Mouse (Mus musculus) kidney, adult 2 months (tissue): ENCODE data around the gene Mdga1. TPM values are rescaled to one million over a fixed set of nuclear protein-coding genes. Genes with fewer than 3 reads are reported as not detected.

ENCODE experiments used
- DNase-seq: peaks from one replicate; pipeline ENCODE4 v3.0.0; 2021
- H3K27ac ChIP-seq: fragments of 200-500 bp; 2 replicates; pipeline ENCODE4 v1.5.1; 2012; ENCODE audit warnings: low read depth, low read length, control low read depth, inconsistent platforms; ENCODE audit not compliant: insufficient read depth
- H3K27me3 ChIP-seq: fragments of 200-500 bp; replicated peaks from 2 replicates; pipeline ENCODE4 v1.6.1; 2012; ENCODE audit warnings: mild to moderate bottlenecking, moderate library complexity, low read length, inconsistent platforms; ENCODE audit not compliant: control insufficient read depth, insufficient read depth
- H3K36me3 ChIP-seq: fragments of 200-500 bp; 2 replicates; pipeline ENCODE4 v1.6.1; 2012; ENCODE audit warnings: mild to moderate bottlenecking, moderate library complexity, low read length, inconsistent platforms; ENCODE audit not compliant: control insufficient read depth, insufficient read depth
- H3K4me1 ChIP-seq: fragments of 200-500 bp; 2 replicates; pipeline ENCODE4 v1.6.1; 2011; ENCODE audit warnings: low read length; ENCODE audit not compliant: control insufficient read depth, insufficient read depth
- H3K4me3 ChIP-seq: fragments of 200-500 bp; 2 replicates; pipeline ENCODE4 v1.5.1; 2011; ENCODE audit warnings: mild to moderate bottlenecking, low read depth, low read length, control low read depth; ENCODE audit not compliant: insufficient read depth
- CTCF ChIP-seq: fragments of 200-500 bp; conservative IDR thresholded peaks from 2 replicates; pipeline ENCODE4 v1.5.1; 2011; ENCODE audit warnings: low read depth, mild to moderate bottlenecking, control low read depth, low read length, moderate library complexity, mixed read lengths; ENCODE audit not compliant: insufficient read depth, insufficient read length
- POLR2A ChIP-seq: fragments of 200-500 bp; IDR thresholded peaks from one replicate; pipeline ENCODE4 v1.6.1; 2011; ENCODE audit warnings: low read depth, low read length, control low read depth
- WGBS: fragments of 180-500 bp; shearing (Covaris S2); methylation state at CpG from one replicate; pipeline ENCODE4 v1.1.7; 2018; 5-methylcytosine and 5-hydroxymethylcytosine counted together
- polyA plus RNA-seq: library from polyadenylated mRNA; depleted of rRNA; stranded (reverse); fragments of >200 nt; gene quantifications from 2 replicates; pipeline ENCODE4 v1.2.3, GENCODE M21; 2012

Gene Mdga1
- polyA plus RNA-seq, 1 experiment = 1.3 TPM

DNA sequence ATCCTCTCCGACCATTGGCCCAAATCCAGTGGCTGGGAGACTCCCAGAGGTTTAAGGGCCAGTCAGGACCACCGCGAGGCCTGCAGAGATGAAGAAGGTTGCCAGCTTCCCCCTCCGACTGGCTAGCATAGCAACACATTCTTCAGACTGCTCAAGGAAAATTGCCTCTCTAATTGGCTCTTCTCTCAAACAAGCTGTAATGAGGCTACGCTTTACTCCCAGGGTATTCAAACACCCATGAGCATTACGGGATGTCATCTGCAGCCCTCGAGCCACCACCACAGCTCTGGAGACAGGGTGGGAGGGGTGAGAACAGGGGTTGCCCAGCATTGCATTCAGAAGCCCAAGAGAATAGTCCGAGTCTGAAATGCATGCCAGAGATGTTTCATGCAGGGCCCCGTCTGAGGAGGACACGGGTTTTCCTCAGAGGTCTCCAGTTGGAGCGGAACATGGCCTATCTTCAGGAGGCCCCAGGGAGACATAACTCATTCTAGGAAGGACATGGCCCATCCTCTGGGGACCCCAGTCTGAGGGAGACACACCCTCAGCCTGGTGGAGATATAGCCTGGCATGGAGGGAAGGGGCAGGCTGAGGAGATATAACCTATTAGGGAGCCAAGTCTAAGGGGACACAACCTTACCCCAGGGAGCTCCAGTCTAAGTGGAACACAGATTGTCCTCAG is 151.5 kb downstream of the Mdga1 start:
- WGBS = 63% methylated on average over 11 of the region's 11 CpGs
- H3K27ac ChIP-seq = no peak overlapping the region

DNA sequence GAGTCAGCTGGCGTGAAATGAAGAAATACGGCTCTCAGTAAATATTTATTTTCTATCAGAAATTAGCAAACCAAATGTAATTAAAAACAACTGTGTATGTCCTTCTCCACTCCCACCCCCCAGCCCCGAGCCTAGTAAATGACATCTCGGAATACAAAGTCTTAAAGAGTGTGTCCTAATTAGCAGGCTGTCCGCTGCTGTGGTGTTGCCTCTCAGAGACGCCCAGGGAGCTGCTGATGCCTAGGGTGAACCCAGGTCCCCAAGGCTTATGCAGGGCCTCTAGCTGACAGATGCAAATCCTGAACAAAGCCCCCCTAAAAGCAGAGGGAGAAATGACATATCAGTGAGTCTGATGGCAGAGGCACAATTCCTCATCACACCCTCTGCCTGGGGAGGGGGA is 155.1 kb downstream of the Mdga1 start:
- TF ChIP-seq POLR2A (no peak), CTCF (no peak)
- Histone ChIP-seq H3K4me3 (no peak overlapping the region), H3K27me3 (no peaks in the 10 kb centered on the region), H3K36me3 (no peaks in the 10 kb centered on the region), H3K4me1 (no peaks in the 10 kb centered on the region), H3K27ac (no peak overlapping the region)
- WGBS = 63% methylated on average over 6 of the region's 6 CpGs
- no peak for DNase-seq

More for the DNA sequence above, 151.5 kb downstream of the Mdga1 start:
- DNase-seq = no peak
- Histone ChIP-seq H3K4me1 (no peaks in the 10 kb centered on the region), H3K36me3 (no peaks in the 10 kb centered on the region), H3K27me3 (no peaks in the 10 kb centered on the region), H3K4me3 (no peak overlapping the region)
- TF ChIP-seq CTCF (no peak), POLR2A (no peak)

- H3K4me3 ChIP-seq = no peak overlapping the region
- 16% methylated on average over 4 of the region's 4 CpGs for WGBS
- H3K4me1 ChIP-seq = no peaks in the 10 kb centered on the region
- H3K27ac ChIP-seq = no peak overlapping the region
- no peak for DNase-seq
- no peaks in the 10 kb centered on the region for H3K36me3 ChIP-seq
- no peaks in the 10 kb centered on the region for H3K27me3 ChIP-seq
- TF ChIP-seq CTCF (no peak), POLR2A (no peak)
Observed at GRCm38 (mm10) chr17:29813328-29813727, 156.6 kb downstream of the Mdga1 start.

DNA sequence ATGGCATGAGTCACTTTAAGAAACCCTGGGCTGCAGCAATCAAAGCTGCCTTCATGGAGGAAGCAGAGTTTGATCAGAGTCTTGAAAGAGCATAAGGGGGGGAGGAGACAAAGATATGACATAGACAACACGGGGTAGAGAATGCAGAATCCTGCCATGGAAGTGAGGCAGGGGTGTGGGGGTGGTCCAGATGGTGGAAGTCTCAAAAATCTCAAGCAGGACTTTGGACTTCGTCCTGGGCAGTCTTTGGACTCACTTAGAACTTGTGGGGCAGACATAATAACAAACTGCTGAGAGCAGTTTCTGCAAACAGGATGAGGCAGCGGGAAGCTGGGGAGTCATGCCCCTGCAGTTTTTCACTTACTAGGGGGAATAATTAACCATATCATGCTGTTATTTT is 166.3 kb downstream of the Mdga1 start:
- no peaks in the 10 kb centered on the region for H3K36me3 ChIP-seq
- peak overlapping the region; percentile 51; the same call in 1 of the 2 replicates for H3K27ac ChIP-seq
- H3K4me3 ChIP-seq = no peak overlapping the region
- peak; percentile 84 for DNase-seq
- no peak for TF ChIP-seq CTCF
- no peak for TF ChIP-seq POLR2A
- 53% methylated on average over 3 of the region's 3 CpGs for WGBS
- no peaks in the 10 kb centered on the region for H3K27me3 ChIP-seq
- H3K4me1 ChIP-seq = peaks cover 5% of the 10 kb centered on the region; the same call in 1 of the 2 replicates

DNA sequence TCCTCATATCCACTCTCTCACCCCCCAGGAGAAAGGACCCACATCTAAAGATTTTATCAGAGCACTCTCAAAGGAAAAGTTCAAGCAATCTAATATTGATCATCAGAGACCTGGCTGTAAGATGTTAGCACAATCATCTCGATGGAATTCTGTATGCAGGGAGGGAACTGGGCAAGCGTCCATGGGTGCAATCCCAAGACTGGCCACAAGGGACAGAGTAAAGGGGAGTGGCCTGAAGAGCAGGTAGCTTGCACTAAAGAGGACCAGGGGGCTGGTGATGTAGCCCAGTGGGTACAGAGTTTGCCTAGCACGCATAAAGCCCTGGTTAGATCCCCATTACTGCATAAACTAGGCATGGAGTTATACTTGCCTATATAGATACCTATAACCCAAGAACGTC is 168.5 kb downstream of the Mdga1 start:
- Histone ChIP-seq H3K4me3 (no peak overlapping the region), H3K36me3 (no peaks in the 10 kb centered on the region), H3K4me1 (peaks cover 5% of the 10 kb centered on the region; the same call in 1 of the 2 replicates), H3K27me3 (no peaks in the 10 kb centered on the region), H3K27ac (no peak overlapping the region)
- WGBS = 30% methylated on average over 4 of the region's 4 CpGs
- TF ChIP-seq CTCF (peak; percentile 68), POLR2A (no peak)
- peak; percentile 62 for DNase-seq

DNA sequence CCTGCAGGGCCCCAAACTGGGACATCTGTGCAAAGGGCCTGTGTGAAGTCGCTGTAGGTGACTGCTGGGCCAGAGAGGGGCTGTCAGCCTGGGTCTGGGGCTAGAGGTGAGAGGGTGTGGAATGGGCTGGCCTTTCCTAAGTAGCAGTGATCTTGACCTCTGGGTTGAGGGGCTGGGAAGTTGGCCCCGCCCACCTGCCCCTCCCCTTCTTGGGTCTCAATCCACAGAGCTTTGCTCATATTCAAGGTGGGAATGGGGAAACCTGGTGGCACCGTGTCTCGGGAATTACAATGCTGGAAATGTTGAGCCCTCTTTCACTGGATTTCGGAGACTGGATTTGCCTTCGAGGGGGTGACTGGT is 169.8 kb downstream of the Mdga1 start:
- WGBS = 76% methylated on average over 6 of the region's 6 CpGs
- DNase-seq = no peak
- no peak for TF ChIP-seq CTCF
- TF ChIP-seq POLR2A = no peak

GRCm38 (mm10) chr17:29799398-29800095 is 170.3 kb downstream of the Mdga1 start:
- peaks cover 5% of the 10 kb centered on the region; the same call in 1 of the 2 replicates for H3K4me1 ChIP-seq
- no peak for DNase-seq
- no peak overlapping the region for H3K27ac ChIP-seq
- WGBS = 76% methylated on average over 21 of the region's 21 CpGs
- H3K36me3 ChIP-seq = no peaks in the 10 kb centered on the region
- TF ChIP-seq CTCF (no peak), POLR2A (no peak)
- H3K27me3 ChIP-seq = no peaks in the 10 kb centered on the region
- H3K4me3 ChIP-seq = no peak overlapping the region

More for the DNA sequence above, 169.8 kb downstream of the Mdga1 start:
- Histone ChIP-seq H3K27me3 (no peaks in the 10 kb centered on the region), H3K4me1 (peaks cover 5% of the 10 kb centered on the region; the same call in 1 of the 2 replicates), H3K36me3 (no peaks in the 10 kb centered on the region), H3K27ac (no peak overlapping the region), H3K4me3 (no peak overlapping the region)
